Mouse (Mus musculus) T-cell, adult 66 days (primary cell): ENCODE measurements around the gene Zfp932. TPM values are rescaled to one million over a fixed set of nuclear protein-coding genes. Genes with fewer than 3 reads are reported as not detected.

Experiments used
- total RNA-seq, 2 experiments: library from RNA; stranded (reverse); gene quantifications; 3 replicates in 1 of 2; 4 replicates in 1 of 2; pipeline ENCODE4 v1.2.4; 2023

Gene Zfp932
- total RNA-seq: 10 to 100 TPM; 41.4 to 43.3 TPM

GRCm38 (mm10) chr5:109996026-109996937 is at the start of gene Zfp932:
Gene Zfp932, plus strand, starts transcription at chr5:109996521.

Other genes with a start within 250 kb of the Zfp932 start
- gene 4930522L14Rik, start 244.6 kb upstream of the Zfp932 start, total RNA-seq: 10 to 100 TPM; 10.3 to 11.0 TPM
- gene Gm15446, start 73.1 kb upstream of the Zfp932 start, total RNA-seq: 10 to 100 TPM; 26.1 to 31.2 TPM
- 10 to 100 TPM; 13.2 to 13.8 TPM for gene Gm17655, start 76.0 kb downstream of the Zfp932 start, total RNA-seq
- 1 to 10 TPM in 1 of 2 experiments, under 1 TPM in 1; 0.39 to 1.7 TPM for gene Gm35315, start 97.9 kb downstream of the Zfp932 start, total RNA-seq
- gene Plcxd1, start 103.4 kb downstream of the Zfp932 start, total RNA-seq: 1 to 10 TPM in 1 of 2 experiments, under 1 TPM in 1; 0.67 to 1.0 TPM
- 100 to 1,000 TPM; 116 to 142 TPM for gene Gtpbp6, start 111.7 kb downstream of the Zfp932 start, total RNA-seq
- 1 to 10 TPM; 7.4 to 9.2 TPM for gene Zfp605, start 113.6 kb downstream of the Zfp932 start, total RNA-seq
- 100 to 1,000 TPM in 1 of 2 experiments, 10 to 100 TPM in 1; 91.0 to 103 TPM for gene Chfr, start 139.3 kb downstream of the Zfp932 start, total RNA-seq
- gene Golga3, start 180.2 kb downstream of the Zfp932 start, total RNA-seq: 10 to 100 TPM; 31.9 to 44.3 TPM
- gene Ankle2, start 234.5 kb downstream of the Zfp932 start, total RNA-seq: 10 to 100 TPM; 47.5 to 57.6 TPM